Mouse (Mus musculus) left cerebral cortex, postnatal 4 days (tissue): ENCODE results near the gene AI467606. TPM values are rescaled to one million over a fixed set of nuclear protein-coding genes. Genes with fewer than 3 reads are reported as not detected.
"Not testable (repeated sequence)": the region's sequence is repeated elsewhere in the genome, so short reads cannot be mapped to it uniquely, and the experiment has no call there.

Source experiments
- DNase-seq: peaks from one replicate; pipeline ENCODE4 v3.0.0-alpha.2; 2022
- intact Hi-C: fragments of 180-260 bp; cut with DNase I; formaldehyde crosslinking; loops from one replicate; pipeline ENCODE4 v1.15.1; 2025
- total RNA-seq, 2 experiments: library from RNA; stranded (reverse); gene quantifications; 2 replicates each; pipeline ENCODE4 v1.2.3; 2021

Gene AI467606
- under 1 TPM; 0.77 to 0.90 TPM for total RNA-seq

GRCm38 (mm10) chr7:127091114-127091896, at the start of gene AI467606:
AI467606 (plus strand) TSS chr7:127091359.
- intact Hi-C loops = no loop called here
- no peak for DNase-seq

DNA sequence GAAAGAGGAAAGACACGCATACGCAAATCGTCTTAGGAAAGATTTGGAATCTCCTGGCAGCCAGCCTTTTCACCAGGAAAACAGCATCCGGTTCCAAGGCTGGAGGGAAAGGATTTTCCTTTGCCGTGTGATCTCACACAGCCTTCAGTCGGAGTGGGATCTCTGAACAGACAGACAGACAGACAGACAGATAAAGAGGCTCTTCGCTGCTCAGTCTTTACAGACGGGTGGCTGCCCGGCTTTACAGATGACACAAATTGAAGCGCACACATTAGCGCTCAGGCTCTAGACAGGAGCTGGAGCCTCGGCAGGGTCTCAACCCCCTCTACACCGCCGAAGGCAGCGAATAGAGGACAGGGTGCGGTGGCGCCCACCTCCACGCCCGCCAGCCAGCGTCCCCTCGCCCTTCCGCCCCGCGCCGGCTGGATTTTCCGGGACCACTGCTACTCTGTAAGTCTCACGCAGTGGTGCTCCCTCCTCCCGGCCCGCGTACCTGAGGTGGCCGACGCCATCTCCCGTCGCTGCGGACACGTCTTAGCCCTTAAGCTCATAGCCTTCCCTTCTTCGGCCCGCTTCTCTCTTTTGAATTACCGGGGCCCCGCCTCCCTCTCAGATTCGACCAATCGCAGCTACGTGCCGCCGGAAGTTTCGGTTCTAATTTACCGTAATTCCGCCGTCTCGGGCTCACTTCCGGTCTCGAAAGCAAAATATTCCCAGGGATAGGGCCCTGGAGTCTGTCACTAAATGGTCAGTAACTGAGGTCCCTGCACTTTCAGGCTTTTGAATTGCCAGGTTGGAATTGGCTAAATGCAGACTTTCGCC, 49.1 kb upstream of the AI467606 start, which contains the start of gene Kif22:
Gene Kif22, minus strand, starts transcription at position 621 of the 822 bp plus-strand sequence.
- intact Hi-C loops = no loop called here
- DNase-seq = peak; percentile 90

GRCm38 (mm10) chr7:127055026-127055585, 36.1 kb upstream of the AI467606 start:
- no peak for DNase-seq
- intact Hi-C loops = no loop called here

- DNase-seq = no peak
- intact Hi-C loops = loop anchor here (10.0 kb wide), 1 partner anchor 109 kb away; no protein-coding TSS in a partner anchor
Observed at GRCm38 (mm10) chr7:127065538-127065937, 25.6 kb upstream of the AI467606 start.

DNA sequence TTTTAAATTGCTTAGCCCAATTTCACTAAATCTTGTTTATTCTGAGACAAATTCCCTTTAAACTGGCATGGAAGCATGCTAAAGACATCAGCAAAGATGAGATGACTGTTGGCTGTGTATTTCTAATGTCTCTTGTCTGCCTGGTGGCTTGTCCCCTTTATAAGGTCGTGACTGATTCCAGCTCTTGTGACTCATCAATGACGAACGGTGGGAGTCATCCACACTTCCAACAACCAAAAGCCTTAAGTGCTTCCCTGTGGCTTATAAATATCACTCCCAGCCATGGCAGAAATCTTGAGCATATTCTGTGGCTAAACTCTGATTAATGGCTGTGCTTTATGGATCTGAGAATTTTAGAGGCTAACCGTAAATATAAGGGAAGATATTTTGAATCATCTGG, 24.8 kb upstream of the AI467606 start:
- no peak for DNase-seq
- intact Hi-C loops = loop anchor here (10.0 kb wide), 1 partner anchor 108 kb away; no protein-coding TSS in a partner anchor

DNA sequence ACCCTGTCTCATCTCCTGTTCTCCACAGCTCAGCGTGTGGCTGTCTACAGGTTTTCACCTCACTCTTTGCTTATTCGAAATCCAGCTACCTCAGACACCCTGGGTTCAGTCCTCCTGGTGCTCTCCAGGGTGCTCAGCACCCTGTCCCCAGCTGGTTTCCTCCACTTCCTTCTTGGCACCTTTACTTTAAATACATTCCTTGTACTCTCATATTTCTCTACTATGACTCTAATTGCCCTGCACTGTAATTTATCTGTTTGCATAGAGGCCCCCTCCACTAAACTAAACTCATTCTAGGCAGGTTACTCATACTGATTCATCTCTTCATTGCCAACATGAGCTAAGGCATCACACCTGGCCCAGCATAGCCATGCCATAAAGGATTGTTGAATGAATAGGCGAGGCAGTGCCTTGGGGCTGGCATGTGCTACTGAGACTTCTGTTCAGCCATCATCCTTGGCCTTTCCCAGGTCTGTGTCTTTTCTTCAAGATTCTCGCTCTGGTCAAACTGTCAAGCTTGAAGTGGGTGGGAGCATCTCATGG, 20.2 kb upstream of the AI467606 start:
- no peak for DNase-seq
- intact Hi-C loops = no loop called here

DNA sequence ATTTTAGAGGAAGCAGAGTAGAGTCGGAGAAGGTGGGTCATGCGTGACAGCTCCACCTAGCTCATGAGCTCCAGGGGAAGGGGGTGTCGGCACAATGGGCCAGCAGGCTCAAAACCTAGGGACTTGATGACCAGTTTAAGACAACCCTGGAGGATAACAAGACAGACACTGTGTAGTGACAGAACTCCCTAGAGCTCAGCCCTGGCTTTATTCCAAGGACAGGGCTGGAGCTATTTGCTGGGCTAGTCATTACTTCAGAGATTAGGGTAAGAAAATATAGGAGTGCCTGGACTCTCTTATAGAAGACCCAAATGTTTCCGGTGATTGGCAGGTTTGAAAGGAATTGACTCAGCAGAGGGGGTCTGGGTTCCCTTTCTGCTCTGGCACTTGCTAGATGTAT, 17.9 kb upstream of the AI467606 start:
- no peak for DNase-seq
- intact Hi-C loops = no loop called here

DNA sequence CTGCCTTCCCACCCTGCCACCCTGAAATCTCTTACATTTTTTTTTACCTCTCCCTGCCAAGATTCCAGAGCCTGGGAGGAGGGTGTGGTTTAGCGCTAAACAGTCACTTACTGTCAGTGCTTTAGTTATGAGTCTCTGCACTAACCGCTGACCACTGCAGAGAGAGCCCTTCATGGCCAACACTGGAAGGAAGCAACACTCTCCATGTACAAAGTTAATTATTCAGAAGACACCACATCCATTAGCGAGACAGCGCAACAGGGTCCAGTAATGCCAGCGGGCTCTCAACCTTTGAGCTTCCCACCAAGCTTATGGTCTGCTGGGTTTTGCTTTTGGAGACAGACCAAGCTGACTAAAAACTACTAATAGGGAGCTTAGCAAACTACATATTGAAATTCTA, 15.0 kb upstream of the AI467606 start:
- DNase-seq = no peak
- intact Hi-C loops = no loop called here

DNA sequence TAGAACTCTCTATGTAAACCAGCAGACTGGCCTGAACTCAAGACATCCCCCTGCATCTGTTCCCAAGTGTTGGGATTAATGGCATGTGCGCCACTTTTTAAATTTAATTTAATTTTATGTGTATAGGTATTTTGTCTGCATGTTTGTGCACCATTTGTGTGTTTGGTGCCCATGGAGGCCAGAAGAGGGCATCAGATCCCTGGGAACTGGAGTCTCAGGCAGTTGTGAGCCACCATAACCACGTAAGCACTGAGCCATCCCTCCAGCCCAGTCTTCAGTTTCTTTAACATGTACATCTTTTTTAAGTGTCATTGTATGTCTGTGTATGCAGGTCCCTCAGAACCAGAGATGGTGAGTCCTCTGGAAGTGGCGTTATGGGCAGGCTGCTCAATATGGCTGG, 13.5 kb upstream of the AI467606 start:
- no peak for DNase-seq
- intact Hi-C loops = no loop called here

DNA sequence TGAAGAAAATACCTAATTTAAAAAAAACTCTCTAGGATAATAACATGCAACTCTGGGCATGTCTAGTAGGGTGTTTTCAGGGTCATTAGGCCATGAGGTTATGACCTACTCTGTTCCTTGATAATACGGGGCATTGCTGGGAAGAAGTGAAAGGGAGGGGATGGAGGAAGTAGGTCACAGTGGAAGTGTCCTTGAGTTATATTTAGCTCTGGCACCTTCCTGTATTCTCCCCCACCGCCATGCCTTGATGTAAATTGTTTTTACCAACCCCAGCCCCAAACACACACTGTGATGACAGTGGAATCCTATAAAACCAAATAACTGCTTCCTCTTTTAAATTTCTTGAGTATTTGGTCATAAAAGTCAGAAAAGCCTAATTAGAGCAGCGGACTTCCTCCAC, 11.1 kb upstream of the AI467606 start:
- no peak for DNase-seq
- intact Hi-C loops = no loop called here

DNA sequence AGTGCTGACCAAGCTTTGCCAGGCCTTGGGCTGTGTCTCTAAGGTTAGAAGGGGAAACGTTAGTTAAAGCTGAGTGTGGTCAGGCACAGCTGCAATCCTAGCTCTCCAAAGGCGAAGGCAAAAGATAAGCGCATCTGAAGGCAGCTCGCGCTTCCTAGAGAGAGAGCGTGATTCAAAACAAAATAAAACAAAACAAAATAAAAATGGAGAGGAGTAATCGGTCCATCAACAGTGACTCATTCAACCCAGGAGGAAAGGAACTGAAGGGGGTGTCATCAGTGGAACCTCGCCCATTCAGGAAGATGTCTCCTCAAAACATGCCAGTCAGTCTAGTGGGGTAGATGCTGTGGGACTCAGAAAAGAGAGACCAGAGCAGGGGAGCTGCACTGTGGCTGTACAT, 8.9 kb upstream of the AI467606 start:
- intact Hi-C loops = no loop called here
- no peak for DNase-seq

- DNase-seq = no peak
- intact Hi-C loops = no loop called here
Observed at GRCm38 (mm10) chr7:127082995-127083394, 8.2 kb upstream of the AI467606 start.

- intact Hi-C loops = no loop called here
- no peak for DNase-seq
Observed at GRCm38 (mm10) chr7:127083689-127084088, 7.5 kb upstream of the AI467606 start.

GRCm38 (mm10) chr7:127084794-127085193, 6.4 kb upstream of the AI467606 start:
- intact Hi-C loops = no loop called here
- DNase-seq = no peak

DNA sequence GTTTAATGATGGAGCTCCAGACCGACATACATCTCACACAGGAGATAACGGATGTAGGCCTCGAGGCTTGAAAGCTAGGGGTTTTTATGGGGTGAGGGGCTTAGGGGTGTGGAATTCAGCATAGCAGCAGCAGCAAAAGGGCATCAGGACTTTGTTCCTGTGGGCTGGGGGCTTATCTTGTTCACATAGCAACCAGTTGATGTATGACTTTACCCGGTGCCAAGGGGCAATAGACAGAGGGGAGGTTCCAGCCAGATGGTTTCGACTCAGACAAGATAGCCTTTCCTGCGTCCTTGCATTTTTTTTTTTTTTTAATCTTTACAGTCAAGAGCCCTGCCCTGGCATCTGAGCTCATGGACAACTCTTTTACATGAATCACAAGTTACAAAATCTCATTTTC, 5.4 kb upstream of the AI467606 start:
- not testable (repeated sequence) for DNase-seq

GRCm38 (mm10) chr7:127087278-127088010, 3.7 kb upstream of the AI467606 start, which contains the start of gene Zg16:
Zg16 (minus strand) TSS chr7:127087328.
- intact Hi-C loops, DNase-seq: not testable (repeated sequence)

More for the DNA sequence above, 5.4 kb upstream of the AI467606 start:
- intact Hi-C loops = not testable (repeated sequence)

GRCm38 (mm10) chr7:127088083-127088482, 3.1 kb upstream of the AI467606 start:
- intact Hi-C loops = no loop called here
- no peak for DNase-seq

DNA sequence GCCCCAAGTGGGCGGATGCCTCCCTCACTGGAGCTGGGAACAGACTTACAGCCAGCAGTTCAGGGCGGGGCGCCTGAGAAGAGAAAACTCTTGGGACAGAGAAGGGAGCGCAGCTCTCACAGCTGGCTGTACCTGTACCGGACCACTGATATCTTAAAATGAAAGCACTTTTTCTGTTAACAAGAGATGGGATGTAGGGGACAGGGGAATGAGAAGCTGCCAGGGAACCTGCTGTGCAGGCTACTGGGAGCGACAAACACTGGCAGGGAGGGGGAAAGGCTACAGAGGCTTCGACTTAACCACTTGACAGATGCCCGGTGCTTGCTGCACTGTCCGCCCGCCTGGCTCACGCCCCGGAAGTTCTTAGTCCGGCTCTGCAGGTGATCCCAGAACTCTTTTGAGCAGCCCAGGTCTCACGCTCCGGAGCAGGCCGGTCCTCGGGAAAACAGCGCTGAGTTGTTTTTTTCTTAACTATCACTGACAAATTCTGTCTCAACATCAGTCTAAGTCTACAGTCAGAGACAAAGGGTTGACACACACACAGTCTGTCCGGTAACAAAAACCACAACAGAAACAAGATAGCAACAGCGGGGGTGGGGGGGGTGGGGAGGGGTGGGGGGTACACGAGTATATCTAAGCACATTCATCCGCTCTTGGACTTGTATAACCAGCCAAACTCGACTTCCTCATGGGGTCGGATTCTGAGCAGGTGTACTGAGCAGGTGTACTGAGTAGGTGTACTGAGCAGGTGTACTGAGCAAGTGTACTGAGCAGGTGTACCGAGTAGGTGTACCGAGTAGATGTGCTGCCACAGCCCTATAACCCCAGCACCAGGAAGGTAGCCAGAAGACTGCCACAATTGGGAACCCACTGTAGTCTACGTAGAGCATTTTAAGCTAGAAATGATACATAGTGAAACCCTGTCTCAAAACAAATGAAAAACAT, 2.0 kb upstream of the AI467606 start:
- DNase-seq = no peak
- intact Hi-C loops = no loop called here
